Mouse (Mus musculus) lung, embryonic 16.5 days (tissue): ENCODE measurements at regions not wholly inside any gene's neighbourhood (a gene's known extent, or its start where the extent isn't known, plus 50 kb on each side); places are given as distances from the start of the nearest gene placed in this dataset.
"Not testable (repeated sequence)": the region's sequence is repeated elsewhere in the genome, so short reads cannot be mapped to it uniquely, and the experiment has no call there.

Experiments used
- ATAC-seq: fragments of 200-750 bp; cut with Nextera tagmentation; 2 replicates; pipeline ENCODE4 v1.8.0; 2017; ENCODE audit warnings: low read depth, mild to moderate bottlenecking, moderate library complexity
- H3K27ac ChIP-seq: fragments of 300-500 bp; sonication (generic); 2 replicates; pipeline ENCODE4 v1.5.1; 2014; ENCODE audit warnings: mild to moderate bottlenecking, control low read depth, low read length
- H3K27me3 ChIP-seq: fragments of 300-500 bp; sonication (generic); 2 replicates; pipeline ENCODE4 v1.6.1; 2014; ENCODE audit warnings: low read depth, low read length, mixed read lengths; ENCODE audit not compliant: control insufficient read depth, insufficient read depth
- H3K36me3 ChIP-seq: fragments of 300-500 bp; sonication (generic); 2 replicates; pipeline ENCODE4 v1.6.1; 2014; ENCODE audit warnings: low read length; ENCODE audit not compliant: control insufficient read depth, insufficient read depth
- H3K4me1 ChIP-seq: fragments of 300-500 bp; sonication (generic); replicated peaks from 2 replicates; pipeline ENCODE4 v1.6.1; 2014; ENCODE audit warnings: low read length, mixed read lengths; ENCODE audit not compliant: control insufficient read depth, insufficient read depth
- H3K4me2 ChIP-seq: fragments of 300-500 bp; sonication (generic); 2 replicates; pipeline ENCODE4 v1.6.1; 2014; ENCODE audit warnings: low read depth, low read length, control low read depth
- H3K4me3 ChIP-seq: fragments of 300-500 bp; sonication (generic); 2 replicates; pipeline ENCODE4 v1.5.1; 2014; ENCODE audit warnings: mild to moderate bottlenecking, low read length, control low read depth
- H3K9ac ChIP-seq: fragments of 300-500 bp; sonication (generic); 2 replicates; pipeline ENCODE4 v1.6.1; 2014; ENCODE audit warnings: low read length, control low read depth
- H3K9me3 ChIP-seq: fragments of 300-500 bp; sonication (generic); 2 replicates; pipeline ENCODE4 v1.6.1; 2016; ENCODE audit warnings: low read length; ENCODE audit not compliant: control insufficient read depth
- WGBS: fragments of 180-500 bp; shearing (Covaris S2); extraction: QIAGEN DNeasy Blood & Tissue Kit; methylation state at CpG from one replicate; pipeline ENCODE4 v1.1.7; 2014; 5-methylcytosine and 5-hydroxymethylcytosine counted together

DNA sequence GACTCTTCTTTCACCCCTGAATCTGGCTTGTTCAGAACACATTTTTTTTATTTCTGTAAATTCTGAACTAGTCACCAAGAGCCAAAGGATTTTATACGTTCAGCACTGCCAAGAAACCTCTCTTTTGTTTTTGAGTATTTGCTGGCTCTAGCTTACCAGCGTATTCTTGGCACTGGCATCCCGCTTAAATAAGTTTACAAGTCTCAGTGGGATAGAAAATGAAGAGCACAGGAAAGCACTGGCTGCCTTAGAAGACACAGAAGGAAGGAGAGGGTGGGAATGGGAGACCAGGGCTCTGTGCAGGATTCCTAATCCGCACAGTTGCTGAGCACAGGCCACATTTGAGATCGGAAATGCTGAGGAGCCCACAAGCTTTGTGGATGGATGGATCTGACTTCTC, 306.7 kb upstream of the Klhl29 start:
- Histone ChIP-seq H3K4me2 (no peak overlapping the region), H3K27me3 (no peaks in the 10 kb centered on the region), H3K36me3 (no peaks in the 10 kb centered on the region), H3K9ac (no peak overlapping the region), H3K4me3 (no peak overlapping the region), H3K9me3 (no peaks in the 10 kb centered on the region), H3K4me1 (no peaks in the 10 kb centered on the region), H3K27ac (no peak overlapping the region)
- 68% methylated on average over 5 of the region's 5 CpGs for WGBS
- no peak for ATAC-seq

GRCm38 (mm10) chr12:5678126-5678525, 302.6 kb upstream of the Klhl29 start:
- not testable (repeated sequence) for H3K9ac ChIP-seq, H3K27me3 ChIP-seq, H3K4me1 ChIP-seq, H3K9me3 ChIP-seq, H3K36me3 ChIP-seq, ATAC-seq, H3K27ac ChIP-seq, H3K4me3 ChIP-seq, H3K4me2 ChIP-seq
- WGBS, result 78% methylated on average over 8 of the region's 8 CpGs

GRCm38 (mm10) chr12:5668486-5668885, 293.0 kb upstream of the Klhl29 start:
- H3K4me3 ChIP-seq, result no peak overlapping the region
- no peak for ATAC-seq
- no peak overlapping the region for H3K27ac ChIP-seq
- H3K27me3 ChIP-seq, result no peaks in the 10 kb centered on the region
- no peak overlapping the region for H3K4me2 ChIP-seq
- no peak overlapping the region for H3K9ac ChIP-seq
- WGBS, result 38% methylated on average over 3 of the region's 3 CpGs
- H3K9me3 ChIP-seq, result no peaks in the 10 kb centered on the region
- no peaks in the 10 kb centered on the region for H3K36me3 ChIP-seq
- H3K4me1 ChIP-seq, result no peaks in the 10 kb centered on the region

- Histone ChIP-seq H3K9ac (no peak overlapping the region), H3K9me3 (no peaks in the 10 kb centered on the region), H3K27me3 (no peaks in the 10 kb centered on the region), H3K4me3 (no peak overlapping the region), H3K4me1 (no peaks in the 10 kb centered on the region), H3K27ac (no peak overlapping the region), H3K4me2 (no peak overlapping the region), H3K36me3 (no peaks in the 10 kb centered on the region)
- no peak for ATAC-seq
- WGBS, result 81% methylated on average over 9 of the region's 9 CpGs
These were observed 262.2 kb upstream of the Klhl29 start for GRCm38 (mm10) chr12:5637571-5638275.

- Histone ChIP-seq H3K36me3 (no peaks in the 10 kb centered on the region), H3K4me1 (no peaks in the 10 kb centered on the region), H3K9ac (no peak overlapping the region), H3K4me2 (no peak overlapping the region), H3K4me3 (no peak overlapping the region), H3K9me3 (no peaks in the 10 kb centered on the region), H3K27ac (no peak overlapping the region), H3K27me3 (no peaks in the 10 kb centered on the region)
- ATAC-seq, result no peak
- 84% methylated on average over 3 of the region's 3 CpGs for whole genome bisulfite sequencing
These were observed 258.5 kb upstream of the Klhl29 start for GRCm38 (mm10) chr12:5633971-5634370.

DNA sequence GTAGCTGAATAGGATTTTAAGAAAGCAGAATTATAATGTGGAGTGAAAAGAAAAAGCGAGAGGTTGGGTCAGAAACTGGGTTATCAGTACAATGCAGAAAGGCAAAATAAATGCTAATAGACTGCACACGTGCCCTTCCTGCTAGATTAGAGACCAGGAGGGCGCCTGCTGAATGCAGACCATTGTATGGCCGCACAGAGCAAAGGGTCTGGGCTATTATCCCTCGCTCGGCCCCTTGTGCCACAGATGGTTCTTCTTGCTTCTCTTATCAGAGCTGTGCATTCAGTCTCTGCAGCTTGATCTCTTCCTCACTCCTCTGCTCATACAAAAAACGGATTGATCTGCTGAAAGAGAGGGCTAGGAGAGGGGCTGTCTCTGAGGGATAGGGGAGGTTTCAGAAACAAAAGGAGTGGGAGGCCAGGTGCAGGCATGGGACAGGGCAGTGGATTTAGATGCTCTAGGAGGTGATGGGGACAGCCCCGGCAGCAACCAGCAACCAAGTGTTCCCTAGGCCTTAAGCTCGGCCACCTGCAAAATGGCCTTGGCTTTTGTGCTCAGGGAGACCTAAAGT, 225.7 kb upstream of the Klhl29 start:
- no peak for ATAC-seq
- WGBS, result 72% methylated on average over 9 of the region's 9 CpGs
- Histone ChIP-seq H3K9me3 (no peaks in the 10 kb centered on the region), H3K36me3 (no peaks in the 10 kb centered on the region), H3K4me3 (no peak overlapping the region), H3K27ac (no peak overlapping the region), H3K9ac (no peak overlapping the region), H3K4me2 (no peak overlapping the region), H3K27me3 (no peaks in the 10 kb centered on the region), H3K4me1 (no peaks in the 10 kb centered on the region)

GRCm38 (mm10) chr12:5599426-5599825, 223.9 kb upstream of the Klhl29 start:
- H3K27me3 ChIP-seq, result no peaks in the 10 kb centered on the region
- H3K27ac ChIP-seq, result no peak overlapping the region
- no peaks in the 10 kb centered on the region for H3K4me1 ChIP-seq

DNA sequence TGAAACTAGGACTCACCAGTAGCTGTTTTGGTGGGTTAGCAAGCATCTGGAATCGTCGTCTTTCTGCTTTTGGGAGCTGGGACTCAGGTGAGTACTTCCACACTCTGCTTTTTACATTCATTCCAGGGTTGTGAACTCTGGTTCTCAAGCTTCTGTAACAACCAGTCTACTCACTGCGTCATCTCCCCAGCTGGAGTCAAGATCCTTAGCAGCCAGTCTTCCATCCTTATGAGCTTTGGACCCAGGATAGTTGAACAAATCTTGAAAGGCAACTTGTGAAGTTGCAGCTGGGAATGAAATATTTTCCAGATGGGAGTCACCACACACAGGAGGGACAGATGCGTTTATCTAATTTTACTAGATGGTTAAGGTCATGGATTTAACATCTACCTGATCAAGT, 223.5 kb upstream of the Klhl29 start:
- Histone ChIP-seq H3K4me3 (no peak overlapping the region), H3K27ac (no peak overlapping the region), H3K4me1 (no peaks in the 10 kb centered on the region), H3K9ac (no peak overlapping the region), H3K9me3 (no peaks in the 10 kb centered on the region), H3K4me2 (no peak overlapping the region), H3K36me3 (no peaks in the 10 kb centered on the region), H3K27me3 (no peaks in the 10 kb centered on the region)
- ATAC-seq, result no peak
- WGBS, result 89% methylated on average over 4 of the region's 4 CpGs

More at GRCm38 (mm10) chr12:5599426-5599825, 223.9 kb upstream of the Klhl29 start:
- Histone ChIP-seq H3K4me3 (no peak overlapping the region), H3K4me2 (no peak overlapping the region), H3K36me3 (no peaks in the 10 kb centered on the region), H3K9me3 (no peaks in the 10 kb centered on the region), H3K9ac (no peak overlapping the region)
- 74% methylated on average over 1 of the region's 1 CpGs for whole genome bisulfite sequencing
- no peak for ATAC-seq

- ATAC-seq, result no peak
- WGBS, result 51% methylated on average over 6 of the region's 6 CpGs
These were observed 197.3 kb upstream of the Klhl29 start for GRCm38 (mm10) chr12:5572831-5573230.

More at GRCm38 (mm10) chr12:5572831-5573230, 197.3 kb upstream of the Klhl29 start:
- H3K36me3 ChIP-seq, result no peaks in the 10 kb centered on the region
- H3K9me3 ChIP-seq, result no peaks in the 10 kb centered on the region
- H3K9ac ChIP-seq, result no peak overlapping the region
- no peaks in the 10 kb centered on the region for H3K27me3 ChIP-seq
- H3K4me2 ChIP-seq, result no peak overlapping the region
- H3K4me1 ChIP-seq, result no peaks in the 10 kb centered on the region
- no peak overlapping the region for H3K27ac ChIP-seq
- H3K4me3 ChIP-seq, result no peak overlapping the region
